Mouse (Mus musculus): ENCODE measurements around the gene Dop1b.
"Not testable (repeated sequence)": the region's sequence is repeated elsewhere in the genome, so short reads cannot be mapped to it uniquely, and the experiment has no call there.

Gene Dop1b

DNA sequence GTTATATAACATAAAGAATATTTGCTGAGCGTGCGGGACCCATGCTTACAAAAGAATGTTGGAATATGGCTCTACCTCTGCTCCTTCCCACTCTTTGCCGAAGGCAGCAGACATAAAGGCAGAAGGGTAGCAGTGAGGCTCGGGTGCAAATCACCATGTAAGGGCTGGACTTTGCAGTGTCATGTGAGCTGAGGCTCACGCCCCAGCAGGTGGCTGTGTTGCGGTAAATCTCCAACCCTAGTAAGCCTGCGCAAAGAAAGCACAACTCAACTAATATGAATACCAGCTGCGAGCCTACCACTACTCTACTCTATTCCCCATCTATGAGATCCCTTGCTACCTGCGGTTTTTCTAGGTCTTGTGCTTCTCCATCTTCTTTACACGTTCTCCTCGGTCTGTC lies 114.3 kb downstream of the Dop1b start:
- Histone ChIP-seq H3K4me1 (replicated peaks; ENCODE audit: low read depth, low read length) (peaks cover 58% of the 10 kb centered on the region), H3K27me3 (ENCODE audit: insufficient read depth, low read length) (no peaks in the 10 kb centered on the region), H3K36me3 (ENCODE audit: insufficient read depth, low read length) (peaks cover 24% of the 10 kb centered on the region), H3K9me3 (ENCODE audit: low read length) (peaks cover 37% of the 10 kb centered on the region), H3K4me3 (replicated peaks; ENCODE audit: low read length) (peak overlapping the region; percentile 80)
- no peak for TF ChIP-seq POU5F1 (IDR thresholded peaks at IDR 0.05; ENCODE audit: borderline replicate concordance, low read length)
- no peak for TF ChIP-seq NANOG (IDR thresholded peaks at IDR 0.05; ENCODE audit: borderline replicate concordance, low read length)
- no peak for TF ChIP-seq CTCF (conservative IDR thresholded peaks at IDR 0.05; ENCODE audit: low read length)

DNA sequence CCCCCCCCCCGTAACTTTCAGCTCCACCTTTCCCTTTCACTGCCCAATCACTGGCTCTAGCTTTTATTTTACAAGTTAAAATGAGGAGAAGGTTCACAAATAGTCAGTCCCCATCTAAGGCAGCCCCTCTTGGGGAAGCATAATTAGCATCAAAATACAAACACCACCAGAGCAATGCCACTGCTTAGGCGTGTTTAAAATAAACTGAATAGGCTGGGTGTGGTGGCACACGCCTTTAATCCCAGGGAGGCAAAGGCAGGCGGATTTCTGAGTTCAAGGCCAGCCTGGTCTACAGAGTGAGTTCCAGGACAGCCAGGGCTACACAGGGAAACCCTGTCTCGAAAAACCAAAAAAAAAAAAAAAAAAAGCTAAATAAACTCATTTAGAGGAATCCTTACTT lies 114.8 kb downstream of the Dop1b start:
- peaks cover 57% of the 10 kb centered on the region for H3K4me1 ChIP-seq (replicated peaks; ENCODE audit: low read depth, low read length)
- not testable (repeated sequence) for H3K27me3 ChIP-seq (ENCODE audit: insufficient read depth, low read length)

DNA sequence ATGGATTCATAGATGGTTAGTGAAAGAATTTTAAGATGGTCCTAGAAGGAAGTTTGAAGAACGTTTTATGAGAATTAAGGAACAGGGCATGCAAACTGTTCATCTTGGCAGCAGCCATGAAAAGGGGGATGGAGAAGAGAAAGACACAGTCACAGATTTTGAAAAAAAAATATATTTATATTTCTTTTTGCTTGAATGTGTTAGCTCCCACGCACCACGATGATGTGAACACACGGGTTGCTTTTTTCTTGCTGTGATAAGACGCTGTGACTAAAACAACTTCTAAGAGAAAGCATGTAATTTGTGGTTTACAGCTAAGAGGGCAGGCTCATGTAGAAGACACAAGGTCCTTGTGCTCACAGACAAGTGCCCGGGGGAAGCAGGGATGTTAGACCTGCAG lies 115.2 kb downstream of the Dop1b start:
- TF ChIP-seq CTCF (conservative IDR thresholded peaks at IDR 0.05; ENCODE audit: low read length), result no peak
- no peak for TF ChIP-seq POU5F1 (IDR thresholded peaks at IDR 0.05; ENCODE audit: borderline replicate concordance, low read length)
- no peak for TF ChIP-seq NANOG (IDR thresholded peaks at IDR 0.05; ENCODE audit: borderline replicate concordance, low read length)
- H3K4me3 ChIP-seq (replicated peaks; ENCODE audit: low read length), result 0 out of 2 replicates have a peak overlapping the region, but pooled peaks have one; percentile 80
- peaks cover 37% of the 10 kb centered on the region for H3K9me3 ChIP-seq (ENCODE audit: low read length)
- H3K36me3 ChIP-seq (ENCODE audit: insufficient read depth, low read length), result peaks cover 24% of the 10 kb centered on the region
- H3K4me1 ChIP-seq (replicated peaks; ENCODE audit: low read depth, low read length), result peaks cover 54% of the 10 kb centered on the region
- H3K27me3 ChIP-seq (ENCODE audit: insufficient read depth, low read length), result no peaks in the 10 kb centered on the region

More for the DNA sequence above, 114.8 kb downstream of the Dop1b start:
- peaks cover 24% of the 10 kb centered on the region for H3K36me3 ChIP-seq (ENCODE audit: insufficient read depth, low read length)
- TF ChIP-seq POU5F1 (IDR thresholded peaks at IDR 0.05; ENCODE audit: borderline replicate concordance, low read length) (peak; percentile 48; the same call in 1 of the 2 replicates), NANOG (IDR thresholded peaks at IDR 0.05; ENCODE audit: borderline replicate concordance, low read length) (peak; percentile 60)
- H3K9me3 ChIP-seq (ENCODE audit: low read length), result peaks cover 37% of the 10 kb centered on the region
- peak overlapping the region; percentile 80 for H3K4me3 ChIP-seq (replicated peaks; ENCODE audit: low read length)

DNA sequence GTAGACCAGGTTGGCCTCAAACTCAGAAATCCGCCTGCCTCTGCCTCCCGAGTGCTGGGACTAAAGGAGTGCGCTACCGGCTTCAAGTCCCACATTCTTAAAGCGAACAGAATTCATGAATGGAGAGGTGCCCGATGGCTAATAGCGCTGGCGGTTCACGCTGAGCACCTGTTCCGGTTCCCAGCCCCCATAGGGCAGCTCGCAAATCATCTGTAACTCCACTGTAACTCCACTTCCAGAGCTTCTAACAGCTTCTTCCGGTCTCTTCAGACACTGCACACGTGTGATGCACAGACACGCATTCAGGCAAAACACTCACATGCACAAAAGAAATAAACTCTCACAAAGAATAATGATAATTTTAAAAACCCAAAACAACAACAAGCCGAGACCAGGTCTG lies 117.8 kb downstream of the Dop1b start:
- peaks cover 18% of the 10 kb centered on the region for H3K9me3 ChIP-seq (ENCODE audit: low read length)
- H3K4me1 ChIP-seq (replicated peaks; ENCODE audit: low read depth, low read length), result peaks cover 55% of the 10 kb centered on the region
- peaks cover 25% of the 10 kb centered on the region for H3K36me3 ChIP-seq (ENCODE audit: insufficient read depth, low read length)
- TF ChIP-seq POU5F1 (IDR thresholded peaks at IDR 0.05; ENCODE audit: borderline replicate concordance, low read length) (no peak), NANOG (IDR thresholded peaks at IDR 0.05; ENCODE audit: borderline replicate concordance, low read length) (no peak), CTCF (conservative IDR thresholded peaks at IDR 0.05; ENCODE audit: low read length) (no peak)
- H3K27me3 ChIP-seq (ENCODE audit: insufficient read depth, low read length), result no peaks in the 10 kb centered on the region
- no peak overlapping the region for H3K4me3 ChIP-seq (replicated peaks; ENCODE audit: low read length)

DNA sequence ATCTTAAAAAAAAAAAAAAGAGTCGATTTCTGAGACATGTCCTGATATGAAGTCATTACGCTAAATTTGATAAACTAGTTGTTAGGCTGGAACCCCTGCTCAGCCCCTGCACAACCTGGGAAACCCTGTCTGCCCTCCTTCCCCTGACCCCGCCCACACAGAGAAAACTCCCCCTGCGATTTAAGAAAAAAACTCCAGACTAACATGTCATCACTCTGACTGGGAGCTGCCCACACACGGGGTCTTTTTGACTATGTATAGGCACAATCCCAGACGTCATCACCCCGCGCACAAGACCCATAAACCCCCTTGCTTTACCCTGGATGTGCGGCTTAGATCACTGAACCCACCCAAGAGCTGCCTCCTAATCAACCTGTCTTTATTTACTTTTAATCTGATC lies 118.4 kb downstream of the Dop1b start:
- H3K9me3 ChIP-seq (ENCODE audit: low read length), result peaks cover 14% of the 10 kb centered on the region

DNA sequence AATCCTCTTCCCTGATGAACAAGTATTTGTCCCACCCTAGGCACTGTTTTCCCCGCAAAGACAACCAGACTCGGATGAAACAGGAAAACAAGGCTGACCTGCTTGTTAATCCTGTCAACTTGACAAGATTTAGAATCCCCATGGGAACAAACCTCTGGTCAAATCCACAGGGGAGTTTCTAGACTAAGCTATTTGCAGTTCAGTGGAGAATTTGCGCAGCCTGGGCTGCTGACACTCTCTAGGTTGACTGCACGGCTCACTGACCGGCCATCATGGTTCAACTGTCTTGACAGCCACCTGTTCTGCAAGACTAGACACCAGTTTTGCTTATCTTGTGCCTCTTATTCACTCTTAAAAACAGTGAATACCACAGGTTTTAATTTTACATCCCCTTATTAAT lies 119.2 kb downstream of the Dop1b start:
- no peaks in the 10 kb centered on the region for H3K27me3 ChIP-seq (ENCODE audit: insufficient read depth, low read length)
- H3K4me3 ChIP-seq (replicated peaks; ENCODE audit: low read length), result peak overlapping the region; percentile 97
- TF ChIP-seq NANOG (IDR thresholded peaks at IDR 0.05; ENCODE audit: borderline replicate concordance, low read length) (no peak), CTCF (conservative IDR thresholded peaks at IDR 0.05; ENCODE audit: low read length) (no peak), POU5F1 (IDR thresholded peaks at IDR 0.05; ENCODE audit: borderline replicate concordance, low read length) (no peak)
- H3K9me3 ChIP-seq (ENCODE audit: low read length), result peaks cover 14% of the 10 kb centered on the region
- H3K36me3 ChIP-seq (ENCODE audit: insufficient read depth, low read length), result peaks cover 32% of the 10 kb centered on the region
- peaks cover 59% of the 10 kb centered on the region for H3K4me1 ChIP-seq (replicated peaks; ENCODE audit: low read depth, low read length)

More for the DNA sequence above, 118.4 kb downstream of the Dop1b start:
- Histone ChIP-seq H3K4me1 (replicated peaks; ENCODE audit: low read depth, low read length) (peaks cover 55% of the 10 kb centered on the region), H3K27me3 (ENCODE audit: insufficient read depth, low read length) (no peaks in the 10 kb centered on the region), H3K36me3 (ENCODE audit: insufficient read depth, low read length) (peaks cover 28% of the 10 kb centered on the region), H3K4me3 (replicated peaks; ENCODE audit: low read length) (peak overlapping the region; percentile 97)
- TF ChIP-seq CTCF (conservative IDR thresholded peaks at IDR 0.05; ENCODE audit: low read length) (no peak), POU5F1 (IDR thresholded peaks at IDR 0.05; ENCODE audit: borderline replicate concordance, low read length) (no peak), NANOG (IDR thresholded peaks at IDR 0.05; ENCODE audit: borderline replicate concordance, low read length) (no peak)

DNA sequence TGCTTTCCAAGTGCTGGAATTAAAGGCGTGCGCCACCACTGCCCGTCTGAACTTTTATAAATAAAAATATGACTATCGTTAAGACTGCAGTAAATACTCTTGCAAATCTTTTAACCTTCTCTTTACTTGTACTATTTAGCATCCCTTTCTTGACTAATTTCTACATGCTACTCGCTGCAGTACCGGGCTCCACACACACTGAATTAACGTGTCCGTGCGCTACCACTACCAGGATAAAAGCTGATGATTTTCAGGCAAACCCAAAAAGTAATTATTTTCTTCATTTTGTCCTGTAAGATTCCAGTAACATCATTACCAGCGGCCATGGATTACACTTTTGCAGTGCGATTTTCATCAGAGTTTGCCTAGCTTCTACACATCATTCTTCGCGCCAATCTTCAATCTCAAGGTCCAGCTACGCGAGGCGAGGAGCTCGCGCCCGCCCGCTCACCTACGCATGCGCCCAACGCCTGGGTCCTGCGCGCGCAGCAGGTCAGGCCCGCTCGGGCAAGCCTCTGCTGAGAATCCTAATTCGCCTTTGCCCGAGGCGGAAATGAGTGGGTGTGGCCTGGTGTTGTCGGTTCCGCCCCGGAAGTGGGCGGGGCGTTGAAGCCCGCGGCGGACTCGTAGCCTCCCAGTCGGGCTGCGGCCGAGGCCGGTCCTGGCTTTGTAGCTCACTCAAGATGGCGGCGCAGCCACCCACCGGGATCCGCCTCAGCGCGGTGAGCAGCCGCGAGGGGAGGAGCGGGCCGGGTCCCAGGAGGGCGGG lies 120.1 kb downstream of the Dop1b start, which contains the start of gene Morc3:
Gene Morc3 (plus strand): TSS at position 495 of the 769 bp plus-strand sequence.
- Histone ChIP-seq H3K36me3 (ENCODE audit: insufficient read depth, low read length) (peaks cover 41% of the 10 kb centered on the region), H3K4me3 (replicated peaks; ENCODE audit: low read length) (peak within 1 kb of the TSS; percentile 97)

DNA sequence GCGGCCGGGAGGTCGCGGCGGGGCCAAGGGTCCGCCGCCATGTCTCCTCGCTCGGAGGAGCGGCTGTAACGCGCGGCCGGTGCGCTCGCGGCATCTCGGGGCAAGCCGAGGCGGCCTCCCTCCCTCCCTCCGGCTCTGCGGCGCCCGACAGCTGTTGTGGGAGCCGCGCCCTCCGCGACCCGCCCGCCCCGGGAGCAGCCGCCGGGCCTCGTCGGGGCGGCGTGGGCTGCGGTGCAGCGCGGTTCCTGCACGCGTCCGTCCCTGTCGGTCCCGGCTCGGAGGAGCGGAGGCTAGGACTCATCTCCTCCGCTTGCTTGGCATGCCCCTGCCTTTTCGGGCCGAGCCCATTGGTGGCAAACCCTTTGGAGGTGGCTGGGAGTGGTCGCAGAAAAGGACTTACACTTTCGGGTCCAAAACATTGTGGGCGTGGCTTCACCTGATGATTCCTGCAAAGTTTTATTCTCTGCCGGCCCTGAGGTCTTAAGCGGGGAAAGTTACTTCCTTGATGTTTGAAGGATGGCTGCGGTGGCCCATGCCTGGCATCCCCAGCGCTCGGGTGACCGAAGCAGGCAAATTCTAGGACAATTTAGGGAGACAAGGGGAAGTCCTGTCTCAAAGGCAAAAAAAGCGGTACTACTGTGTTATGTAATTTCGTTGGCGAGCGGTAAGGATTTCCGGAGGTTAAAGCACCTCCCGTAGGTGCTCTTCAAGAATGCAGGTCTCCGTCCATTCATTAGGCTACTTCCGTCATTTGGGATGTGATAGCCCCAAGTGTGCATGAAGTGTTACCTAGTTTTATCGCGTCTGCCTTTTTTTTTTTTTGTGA lies 121.0 kb downstream of the Dop1b start:
- no peak for TF ChIP-seq CTCF (conservative IDR thresholded peaks at IDR 0.05; ENCODE audit: low read length)
- TF ChIP-seq POU5F1 (IDR thresholded peaks at IDR 0.05; ENCODE audit: borderline replicate concordance, low read length), result no peak
- Histone ChIP-seq H3K36me3 (ENCODE audit: insufficient read depth, low read length) (peaks cover 49% of the 10 kb centered on the region), H3K4me3 (replicated peaks; ENCODE audit: low read length) (peak overlapping the region; percentile 97), H3K9me3 (ENCODE audit: low read length) (peaks cover 13% of the 10 kb centered on the region), H3K4me1 (replicated peaks; ENCODE audit: low read depth, low read length) (peaks cover 69% of the 10 kb centered on the region), H3K27me3 (ENCODE audit: insufficient read depth, low read length) (no peaks in the 10 kb centered on the region)

More for the DNA sequence above, 120.1 kb downstream of the Dop1b start, which contains the start of gene Morc3:
- Histone ChIP-seq H3K27me3 (ENCODE audit: insufficient read depth, low read length) (no peaks in the 10 kb centered on the region), H3K9me3 (ENCODE audit: low read length) (peaks cover 14% of the 10 kb centered on the region), H3K4me1 (replicated peaks; ENCODE audit: low read depth, low read length) (peaks cover 66% of the 10 kb centered on the region)
- TF ChIP-seq POU5F1 (IDR thresholded peaks at IDR 0.05; ENCODE audit: borderline replicate concordance, low read length) (no peak), CTCF (conservative IDR thresholded peaks at IDR 0.05; ENCODE audit: low read length) (no peak), NANOG (IDR thresholded peaks at IDR 0.05; ENCODE audit: borderline replicate concordance, low read length) (no peak)

Measured in E14TG2a.4 (cell line).